Mouse (Mus musculus) bone marrow macrophage, adult 2 months (primary cell): ENCODE results near the gene Slc6a11.

Experiments used
- CTCF ChIP-seq: IDR thresholded peaks from 2 replicates; pipeline ENCODE4 v1.5.1; 2012; ENCODE audit warnings: low read depth, mild to moderate bottlenecking, low read length, moderate library complexity
- POLR2A ChIP-seq: IDR thresholded peaks from 2 replicates; pipeline ENCODE4 v1.6.1; 2012; ENCODE audit warnings: mild to moderate bottlenecking, low read depth, low read length, borderline replicate concordance

- TF ChIP-seq CTCF (no peak), POLR2A (no peak)
Measured at GRCm38 (mm10) chr6:114125530-114125929, 5.5 kb upstream of the Slc6a11 start.
